Mouse (Mus musculus) midbrain, postnatal 0 days (tissue): Measurements from ENCODE around the gene Srgap3. TPM values are rescaled to one million over a fixed set of nuclear protein-coding genes. Genes with fewer than 3 reads are reported as not detected.
A peak's percentile ranks its signal among the peaks of the same experiment; 100 is the strongest.

Experiments
- ATAC-seq: fragments of 200-750 bp; cut with Nextera tagmentation; 2 replicates; pipeline ENCODE4 v1.8.0; 2017; ENCODE audit warnings: moderate number of reproducible peaks, mild to moderate bottlenecking, moderate TSS enrichment, moderate library complexity; ENCODE audit not compliant: low FRiP score
- DNase-seq: peaks from one replicate; pipeline ENCODE4 v3.0.0-alpha.2; 2015; ENCODE audit warnings: low spot score
- H3K27ac ChIP-seq: fragments of 300-500 bp; sonication (generic); 2 replicates; pipeline ENCODE4 v1.5.1; 2014; ENCODE audit warnings: low read depth, mild to moderate bottlenecking, low read length, mixed read lengths
- H3K27me3 ChIP-seq: fragments of 300-500 bp; sonication (generic); 2 replicates; pipeline ENCODE4 v1.6.1; 2014; ENCODE audit warnings: low read length, control low read depth, mixed read lengths; ENCODE audit not compliant: insufficient read depth
- H3K36me3 ChIP-seq: fragments of 300-500 bp; sonication (generic); 2 replicates; pipeline ENCODE4 v1.6.1; 2014; ENCODE audit warnings: low read length, control low read depth, mixed read lengths; ENCODE audit not compliant: insufficient read depth
- H3K4me1 ChIP-seq: fragments of 300-500 bp; sonication (generic); 2 replicates; pipeline ENCODE4 v1.6.1; 2014; ENCODE audit warnings: mild to moderate bottlenecking, control low read depth, antibody characterized with exemption, low read length, mixed read lengths; ENCODE audit not compliant: insufficient read depth
- H3K4me2 ChIP-seq: fragments of 300-500 bp; sonication (generic); 2 replicates; pipeline ENCODE4 v1.6.1; 2014; ENCODE audit warnings: low read depth, mild to moderate bottlenecking, low read length, mixed read lengths; ENCODE audit not compliant: poor library complexity, severe bottlenecking
- H3K4me3 ChIP-seq: fragments of 300-500 bp; sonication (generic); 2 replicates; pipeline ENCODE4 v1.5.1; 2014; ENCODE audit warnings: low read depth, mild to moderate bottlenecking, low read length, moderate library complexity
- H3K9ac ChIP-seq: fragments of 300-500 bp; sonication (generic); replicated peaks from 2 replicates; pipeline ENCODE4 v1.6.1; 2014; ENCODE audit warnings: mild to moderate bottlenecking, low read length, moderate library complexity, mixed read lengths; ENCODE audit not compliant: poor library complexity, severe bottlenecking
- H3K9me3 ChIP-seq: fragments of 300-500 bp; sonication (generic); 2 replicates; pipeline ENCODE4 v1.6.1; 2016; ENCODE audit warnings: low read length, control low read depth
- CTCF ChIP-seq: IDR thresholded peaks from 2 replicates; pipeline ENCODE4 v1.5.1; 2016; ENCODE audit warnings: antibody characterized with exemption, mild to moderate bottlenecking
- WGBS: fragments of 180-500 bp; shearing (Covaris S2); extraction: QIAGEN DNeasy Blood & Tissue Kit; methylation state at CpG from one replicate; pipeline ENCODE4 v1.1.7; 2014; 5-methylcytosine and 5-hydroxymethylcytosine counted together
- polyA plus RNA-seq: library from polyadenylated mRNA; unstranded; fragments of >200 nt; fragmentation: Nextera tagmentation; extraction: Ambion mirVana; gene quantifications from 2 replicates; pipeline ENCODE4 v1.2.1, GENCODE M21; 2015
- total RNA-seq: library from RNA; depleted of rRNA; stranded (reverse); fragments of >200 nt; gene quantifications from 2 replicates; pipeline ENCODE4 v1.2.3, GENCODE M21; 2014

The Srgap3 gene
- total and polyA plus RNA-seq, 2 experiments from 2014 or later, result 29.8 to 58.6 TPM

DNA sequence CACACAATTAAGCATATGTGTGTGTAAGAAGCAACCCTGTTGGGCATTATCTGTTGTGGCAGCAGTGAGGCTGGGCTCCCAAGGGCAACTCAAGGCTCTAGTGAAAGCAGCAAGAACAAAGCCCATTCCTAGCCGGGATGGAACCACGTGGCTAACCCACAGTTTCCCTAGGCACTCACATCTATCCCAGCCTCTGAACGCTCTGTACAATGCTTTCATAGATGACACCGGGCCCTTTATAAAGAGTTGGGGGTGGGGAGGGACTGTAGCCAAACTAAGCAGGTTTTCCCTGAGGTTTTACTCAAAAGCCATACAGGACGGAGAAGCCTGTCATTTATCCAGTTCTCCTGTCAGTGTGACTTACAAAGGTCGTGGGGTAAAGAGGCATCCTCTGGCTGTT, 90.0 kb downstream of the Srgap3 start:
- WGBS, result 15% methylated on average over 6 of the region's 6 CpGs
- Histone ChIP-seq H3K27me3 (no peaks in the 10 kb centered on the region), H3K36me3 (no peaks in the 10 kb centered on the region), H3K4me2 (no peak overlapping the region), H3K4me3 (no peak overlapping the region), H3K9ac (no peak overlapping the region), H3K9me3 (no peaks in the 10 kb centered on the region), H3K4me1 (peaks cover 4% of the 10 kb centered on the region; the same call in 1 of the 2 replicates), H3K27ac (no peak overlapping the region)
- no peak for ATAC-seq
- DNase-seq, result no peak
- no peak for TF ChIP-seq CTCF

- WGBS, result 62% methylated on average over 6 of the region's 6 CpGs
- H3K4me2 ChIP-seq, result no peak overlapping the region
- DNase-seq (no peak), ATAC-seq (no peak)
- no peaks in the 10 kb centered on the region for H3K36me3 ChIP-seq
- TF ChIP-seq CTCF, result no peak
- H3K27ac ChIP-seq, result no peak overlapping the region
- no peaks in the 10 kb centered on the region for H3K27me3 ChIP-seq
- no peaks in the 10 kb centered on the region for H3K9me3 ChIP-seq
- H3K4me3 ChIP-seq, result no peak overlapping the region
- H3K9ac ChIP-seq, result no peak overlapping the region
- peaks cover 12% of the 10 kb centered on the region; the same call in 1 of the 2 replicates for H3K4me1 ChIP-seq
Observed at GRCm38 (mm10) chr6:112855183-112855582, 91.9 kb downstream of the Srgap3 start.

DNA sequence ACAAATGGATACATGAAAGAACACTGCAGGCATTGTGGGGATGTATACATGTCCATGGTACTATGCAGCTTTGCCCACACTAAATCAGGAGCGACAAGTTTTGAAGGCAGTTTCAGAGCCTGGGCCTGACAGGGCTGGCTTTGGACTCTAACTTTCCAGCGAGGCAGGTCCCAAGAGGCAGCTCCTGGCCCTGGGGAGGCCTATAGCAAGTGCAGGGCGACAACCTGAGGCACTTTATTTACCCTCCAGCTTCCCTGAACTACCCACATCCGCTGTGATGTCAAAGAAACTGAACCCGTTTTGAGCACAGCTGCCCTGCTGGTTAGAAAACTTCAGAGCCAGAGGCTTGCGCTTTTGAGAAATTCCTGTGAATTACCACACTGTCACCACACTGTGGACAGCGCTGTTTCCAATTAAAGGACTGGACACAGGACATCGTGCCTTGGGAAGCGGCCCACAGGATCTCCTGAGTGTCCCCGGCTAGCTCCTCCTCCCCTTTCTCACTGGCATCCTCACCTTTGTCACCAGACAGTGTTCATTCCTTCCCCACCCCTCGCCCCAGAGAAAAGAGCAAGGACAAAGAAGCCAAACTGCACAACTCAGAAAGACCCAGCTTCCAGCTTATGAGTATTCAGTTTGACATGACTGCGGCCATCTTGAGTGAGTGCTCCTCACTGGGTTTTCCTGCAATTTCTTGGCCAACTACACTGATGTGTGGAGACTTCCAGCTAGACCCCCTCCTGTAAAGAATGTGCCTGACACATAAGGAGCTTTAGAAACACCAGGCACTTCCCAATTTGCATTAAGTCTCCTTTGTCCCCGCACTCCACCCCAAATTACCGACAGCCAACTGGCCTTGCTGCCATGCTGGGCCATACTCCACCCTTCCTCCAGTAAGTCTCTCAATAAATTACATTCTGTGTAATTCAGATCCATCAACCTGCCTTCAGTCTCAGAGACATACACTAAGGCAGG, 94.5 kb downstream of the Srgap3 start:
- no peaks in the 10 kb centered on the region for H3K36me3 ChIP-seq
- TF ChIP-seq CTCF, result peak; percentile 34
- no peak for ATAC-seq

DNA sequence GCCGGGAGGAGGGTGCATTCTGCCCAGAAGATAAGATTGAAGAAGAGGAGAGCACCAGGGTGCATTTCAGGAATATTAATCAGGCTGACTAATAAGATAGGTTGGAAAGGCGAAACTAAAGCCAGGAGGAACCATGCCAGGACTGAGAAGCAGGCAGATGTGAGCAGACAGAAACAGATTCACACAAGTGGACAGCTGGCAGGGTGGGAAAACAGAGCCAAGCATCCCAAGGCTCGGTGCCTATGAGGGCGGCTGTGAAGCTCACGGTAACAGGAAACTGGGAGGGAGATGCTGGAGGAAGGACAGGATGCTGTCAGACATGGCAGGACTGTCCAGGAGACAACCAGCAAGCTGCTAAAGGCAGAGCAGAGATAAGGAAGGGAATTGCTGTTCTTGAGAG, 96.3 kb downstream of the Srgap3 start:
- Histone ChIP-seq H3K27me3 (no peaks in the 10 kb centered on the region), H3K4me2 (no peak overlapping the region), H3K4me1 (peaks cover 8% of the 10 kb centered on the region; the same call in 1 of the 2 replicates), H3K36me3 (no peaks in the 10 kb centered on the region), H3K9ac (no peak overlapping the region), H3K9me3 (no peaks in the 10 kb centered on the region), H3K4me3 (no peak overlapping the region), H3K27ac (0 out of 2 replicates have a peak overlapping the region, but pooled peaks have one; percentile 6)
- WGBS, result 47% methylated on average over 5 of the region's 5 CpGs
- no peak for TF ChIP-seq CTCF
- peak; percentile 61 for DNase-seq
- 0 out of 2 replicates have a peak, but pooled peaks have one; percentile 19 for ATAC-seq

More for the DNA sequence above, 94.5 kb downstream of the Srgap3 start:
- no peaks in the 10 kb centered on the region for H3K27me3 ChIP-seq
- H3K9me3 ChIP-seq, result no peaks in the 10 kb centered on the region
- H3K9ac ChIP-seq, result no peak overlapping the region
- no peak overlapping the region for H3K4me3 ChIP-seq
- no peak for DNase-seq
- 46% methylated on average over 14 of the region's 14 CpGs for WGBS
- no peak overlapping the region for H3K27ac ChIP-seq
- peaks cover 12% of the 10 kb centered on the region; the same call in 1 of the 2 replicates for H3K4me1 ChIP-seq
- no peak overlapping the region for H3K4me2 ChIP-seq

- Histone ChIP-seq H3K4me2 (no peak overlapping the region), H3K36me3 (no peaks in the 10 kb centered on the region), H3K4me1 (peaks cover 8% of the 10 kb centered on the region; the same call in 1 of the 2 replicates), H3K4me3 (no peak overlapping the region), H3K27ac (no peak overlapping the region), H3K27me3 (no peaks in the 10 kb centered on the region), H3K9me3 (no peaks in the 10 kb centered on the region), H3K9ac (no peak overlapping the region)
- 93% methylated on average over 8 of the region's 8 CpGs for WGBS
- no peak for DNase-seq
- no peak for TF ChIP-seq CTCF
- ATAC-seq, result no peak
Observed at GRCm38 (mm10) chr6:112848629-112849180, 98.4 kb downstream of the Srgap3 start.

- ATAC-seq (no peak), DNase-seq (no peak)
- WGBS, result 91% methylated on average over 9 of the region's 9 CpGs
- H3K27me3 ChIP-seq, result no peaks in the 10 kb centered on the region
- H3K4me2 ChIP-seq, result no peak overlapping the region
- H3K27ac ChIP-seq, result no peak overlapping the region
- H3K9ac ChIP-seq, result no peak overlapping the region
- no peaks in the 10 kb centered on the region for H3K36me3 ChIP-seq
- peaks cover 8% of the 10 kb centered on the region; the same call in 1 of the 2 replicates for H3K4me1 ChIP-seq
- no peaks in the 10 kb centered on the region for H3K9me3 ChIP-seq
- no peak overlapping the region for H3K4me3 ChIP-seq
- TF ChIP-seq CTCF, result no peak
Observed at GRCm38 (mm10) chr6:112846863-112847262, 100.2 kb downstream of the Srgap3 start.
